Mouse (Mus musculus): ENCODE data around the gene Lbp. TPM values are rescaled to one million over a fixed set of nuclear protein-coding genes. Genes with fewer than 3 reads are reported as not detected.
A peak's percentile ranks its signal among the peaks of the same experiment; 100 is the strongest.

The Lbp gene
- polyA plus RNA-seq, 1 experiment from 2014 or later = 8.2 TPM

DNA sequence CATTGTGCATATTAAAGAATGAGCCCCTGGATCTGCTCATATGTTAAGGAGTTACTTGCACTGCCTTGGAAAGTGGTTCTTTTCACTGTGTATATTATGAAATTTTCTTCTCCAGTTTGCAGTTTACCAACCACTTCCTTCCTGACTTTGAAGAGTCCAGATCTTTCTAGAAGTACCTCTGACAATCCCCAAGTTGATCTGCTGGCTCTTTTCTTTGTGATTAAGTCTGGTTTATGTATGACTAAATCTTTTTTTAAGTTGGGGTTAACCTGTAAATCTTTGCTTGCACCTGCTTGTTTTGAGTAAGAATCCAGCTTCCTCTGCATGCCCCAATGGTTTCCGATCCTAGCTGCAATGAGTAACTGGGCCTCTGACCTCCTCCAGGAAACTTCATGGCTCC, 6.8 kb downstream of the Lbp start:
- Histone ChIP-seq H3K9ac (no peak overlapping the region), H3K36me3 (no peaks in the 10 kb centered on the region), H3K4me3 (replicated peaks) (no peak overlapping the region), H3K27ac (no peak overlapping the region), H3K9me3 (no peaks in the 10 kb centered on the region), H3K4me2 (no peak overlapping the region), H3K4me1 (no peaks in the 10 kb centered on the region), H3K27me3 (replicated peaks) (no peaks in the 10 kb centered on the region)
- ATAC-seq (ENCODE audit: insufficient read depth, low FRiP score, low read depth) = no peak
- 80% methylated on average over 1 of the region's 1 CpGs for WGBS

DNA sequence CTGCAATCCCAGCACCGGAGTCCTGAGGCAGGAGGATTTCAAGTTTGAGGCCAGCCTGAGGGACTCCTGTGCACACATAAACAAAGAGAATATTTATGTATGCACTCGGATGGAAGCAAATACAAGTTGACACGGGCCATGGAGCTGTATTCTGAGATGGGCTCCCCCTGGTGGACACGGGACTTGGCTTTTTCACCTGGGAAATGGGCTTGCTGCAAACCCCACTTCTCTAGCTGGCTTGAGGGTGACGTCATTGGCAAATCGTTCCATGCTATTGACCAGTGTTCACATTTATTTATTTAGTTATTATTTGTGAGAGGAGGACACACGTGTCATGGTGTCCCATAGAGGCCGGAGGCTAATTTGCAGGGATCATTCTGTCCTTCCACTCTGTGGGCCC, 10.1 kb downstream of the Lbp start:
- Histone ChIP-seq H3K4me3 (replicated peaks) (no peak overlapping the region), H3K4me2 (no peak overlapping the region), H3K27me3 (replicated peaks) (no peaks in the 10 kb centered on the region), H3K36me3 (no peaks in the 10 kb centered on the region), H3K4me1 (no peaks in the 10 kb centered on the region), H3K9me3 (no peaks in the 10 kb centered on the region), H3K9ac (no peak overlapping the region), H3K27ac (no peak overlapping the region)
- ATAC-seq (ENCODE audit: insufficient read depth, low FRiP score, low read depth) = no peak
- 72% methylated on average over 8 of the region's 8 CpGs for WGBS

- Histone ChIP-seq H3K4me1 (no peaks in the 10 kb centered on the region), H3K4me2 (no peak overlapping the region), H3K36me3 (no peaks in the 10 kb centered on the region), H3K27me3 (replicated peaks) (no peaks in the 10 kb centered on the region), H3K9me3 (no peaks in the 10 kb centered on the region), H3K9ac (no peak overlapping the region), H3K27ac (no peak overlapping the region), H3K4me3 (replicated peaks) (no peak overlapping the region)
- 20% methylated on average over 5 of the region's 5 CpGs for WGBS
- no peak for ATAC-seq (ENCODE audit: insufficient read depth, low FRiP score, low read depth)
Observed at GRCm38 (mm10) chr2:158317026-158317425, 10.7 kb downstream of the Lbp start.

DNA sequence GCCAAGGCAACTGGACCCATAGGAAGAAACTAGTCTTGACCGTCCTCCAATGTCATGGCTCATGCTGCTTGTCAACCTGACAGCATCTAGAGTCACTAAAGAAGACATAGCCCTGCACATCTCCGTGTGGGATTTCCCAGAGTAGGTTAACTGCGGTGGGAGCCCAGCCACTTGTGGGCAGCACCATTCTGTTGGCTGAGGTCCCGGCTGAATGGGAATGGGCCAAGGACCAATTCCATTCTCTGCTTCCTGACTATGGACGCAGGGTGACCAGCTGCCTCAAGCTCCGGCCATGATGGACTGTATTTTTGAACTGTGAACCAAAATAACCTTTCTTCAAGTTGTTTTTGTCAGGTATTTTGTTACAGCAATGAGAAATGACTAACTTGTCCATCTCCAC, 15.3 kb downstream of the Lbp start:
- H3K27ac ChIP-seq = no peak overlapping the region

GRCm38 (mm10) chr2:158322845-158323244, 16.6 kb downstream of the Lbp start:
- Histone ChIP-seq H3K27me3 (replicated peaks) (no peaks in the 10 kb centered on the region), H3K4me3 (replicated peaks) (no peak overlapping the region), H3K27ac (no peak overlapping the region), H3K4me2 (no peak overlapping the region), H3K4me1 (no peaks in the 10 kb centered on the region), H3K36me3 (no peaks in the 10 kb centered on the region), H3K9me3 (no peaks in the 10 kb centered on the region), H3K9ac (no peak overlapping the region)
- WGBS = 61% methylated on average over 3 of the region's 3 CpGs
- no peak for ATAC-seq (ENCODE audit: insufficient read depth, low FRiP score, low read depth)

More for the DNA sequence above, 15.3 kb downstream of the Lbp start:
- no peak for ATAC-seq (ENCODE audit: insufficient read depth, low FRiP score, low read depth)
- 85% methylated on average over 6 of the region's 6 CpGs for WGBS
- no peak overlapping the region for H3K4me2 ChIP-seq
- H3K4me3 ChIP-seq (replicated peaks) = no peak overlapping the region
- no peaks in the 10 kb centered on the region for H3K9me3 ChIP-seq
- H3K9ac ChIP-seq = no peak overlapping the region
- no peaks in the 10 kb centered on the region for H3K4me1 ChIP-seq
- no peaks in the 10 kb centered on the region for H3K27me3 ChIP-seq (replicated peaks)
- H3K36me3 ChIP-seq = no peaks in the 10 kb centered on the region

DNA sequence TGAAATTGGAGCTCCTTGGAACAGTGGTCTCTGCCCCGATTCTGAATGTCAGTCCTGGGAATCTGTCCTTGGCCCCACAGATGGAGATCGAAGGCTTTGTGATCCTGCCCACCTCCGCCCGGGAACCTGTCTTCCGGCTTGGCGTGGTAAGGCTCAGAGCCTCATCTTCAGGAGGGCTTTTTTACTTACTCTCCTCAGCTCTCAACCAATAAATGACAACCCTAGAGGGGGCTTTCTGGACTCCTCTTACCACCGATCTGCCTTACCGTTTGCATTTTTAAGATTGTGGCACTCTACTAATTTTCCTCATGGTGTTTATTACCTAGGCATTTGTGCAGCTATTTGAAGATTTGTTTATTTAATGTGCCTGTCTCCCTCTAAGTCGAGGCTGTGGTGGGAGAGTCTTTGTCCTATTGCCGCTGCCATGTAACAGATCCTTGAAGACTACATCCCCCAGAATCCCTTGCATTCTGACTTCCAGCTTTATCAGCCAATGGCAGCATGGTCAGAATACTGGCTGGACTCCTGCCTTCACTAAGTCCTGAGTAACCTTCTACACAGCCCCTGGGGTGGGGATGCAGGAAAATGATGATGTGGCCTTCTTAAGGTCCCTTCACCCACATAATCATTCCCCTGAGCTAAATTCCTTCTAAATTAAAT, 18.4 kb downstream of the Lbp start:
- Histone ChIP-seq H3K9ac (no peak overlapping the region), H3K4me2 (no peak overlapping the region), H3K36me3 (no peaks in the 10 kb centered on the region), H3K27ac (no peak overlapping the region), H3K27me3 (replicated peaks) (no peaks in the 10 kb centered on the region), H3K4me1 (no peaks in the 10 kb centered on the region), H3K9me3 (no peaks in the 10 kb centered on the region), H3K4me3 (replicated peaks) (no peak overlapping the region)
- ATAC-seq (ENCODE audit: insufficient read depth, low FRiP score, low read depth) = no peak
- 56% methylated on average over 10 of the region's 10 CpGs for WGBS

DNA sequence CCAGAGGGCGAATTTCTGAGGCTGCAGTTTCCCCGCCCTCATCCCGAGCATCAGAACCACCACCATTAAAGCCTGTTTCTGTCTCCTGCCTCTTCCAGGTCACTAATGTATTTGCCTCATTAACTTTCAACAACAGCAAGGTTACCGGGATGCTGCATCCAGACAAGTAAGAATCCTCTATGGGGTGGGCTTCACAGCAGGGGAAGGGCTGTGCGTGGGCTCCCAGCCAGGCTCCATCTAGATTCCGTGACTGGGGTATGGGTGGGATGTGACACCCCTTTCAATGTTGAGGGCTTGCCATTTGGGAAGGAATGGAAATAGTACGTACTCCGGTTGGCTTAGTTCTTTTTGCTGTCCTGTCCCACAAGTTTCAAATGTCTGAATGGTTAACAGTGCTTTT, 19.3 kb downstream of the Lbp start:
- no peak for ATAC-seq (ENCODE audit: insufficient read depth, low FRiP score, low read depth)
- H3K4me1 ChIP-seq = no peaks in the 10 kb centered on the region
- H3K36me3 ChIP-seq = no peaks in the 10 kb centered on the region
- H3K9ac ChIP-seq = no peak overlapping the region
- 86% methylated on average over 8 of the region's 8 CpGs for WGBS
- H3K4me2 ChIP-seq = no peak overlapping the region
- H3K9me3 ChIP-seq = no peaks in the 10 kb centered on the region
- H3K4me3 ChIP-seq (replicated peaks) = no peak overlapping the region
- H3K27ac ChIP-seq = no peak overlapping the region
- H3K27me3 ChIP-seq (replicated peaks) = no peaks in the 10 kb centered on the region

GRCm38 (mm10) chr2:158334356-158334755, 28.1 kb downstream of the Lbp start:
- Histone ChIP-seq H3K36me3 (no peaks in the 10 kb centered on the region), H3K9ac (no peak overlapping the region), H3K9me3 (no peaks in the 10 kb centered on the region), H3K27me3 (replicated peaks) (no peaks in the 10 kb centered on the region), H3K4me2 (no peak overlapping the region), H3K27ac (no peak overlapping the region), H3K4me1 (no peaks in the 10 kb centered on the region), H3K4me3 (replicated peaks) (no peak overlapping the region)
- 85% methylated on average over 13 of the region's 13 CpGs for WGBS
- no peak for ATAC-seq (ENCODE audit: insufficient read depth, low FRiP score, low read depth)

DNA sequence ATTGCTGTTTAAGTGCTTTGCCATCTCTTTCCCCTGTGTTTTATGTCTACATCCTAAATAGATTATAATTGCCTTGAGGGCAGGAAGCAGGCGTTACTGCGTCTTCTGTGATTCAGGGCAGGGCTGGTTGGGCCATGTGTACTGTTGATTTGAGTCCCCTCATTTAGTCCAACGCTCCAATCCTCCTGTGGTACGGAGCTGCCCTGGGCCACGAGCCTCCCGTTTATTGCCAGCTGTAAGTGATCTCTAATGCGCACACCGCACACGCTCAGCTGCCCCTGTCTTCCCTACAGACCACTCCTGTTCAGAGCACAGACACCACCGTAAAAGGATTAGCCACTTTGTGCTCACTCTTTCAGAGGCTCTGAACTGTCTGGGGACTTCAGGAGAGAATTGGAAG, 31.4 kb downstream of the Lbp start:
- H3K9me3 ChIP-seq = no peaks in the 10 kb centered on the region
- H3K4me2 ChIP-seq = no peak overlapping the region
- no peak for ATAC-seq (ENCODE audit: insufficient read depth, low FRiP score, low read depth)
- no peaks in the 10 kb centered on the region for H3K36me3 ChIP-seq
- WGBS = 62% methylated on average over 10 of the region's 10 CpGs
- no peak overlapping the region for H3K27ac ChIP-seq
- no peaks in the 10 kb centered on the region for H3K4me1 ChIP-seq
- H3K27me3 ChIP-seq (replicated peaks) = no peaks in the 10 kb centered on the region
- H3K9ac ChIP-seq = no peak overlapping the region
- H3K4me3 ChIP-seq (replicated peaks) = no peak overlapping the region

DNA sequence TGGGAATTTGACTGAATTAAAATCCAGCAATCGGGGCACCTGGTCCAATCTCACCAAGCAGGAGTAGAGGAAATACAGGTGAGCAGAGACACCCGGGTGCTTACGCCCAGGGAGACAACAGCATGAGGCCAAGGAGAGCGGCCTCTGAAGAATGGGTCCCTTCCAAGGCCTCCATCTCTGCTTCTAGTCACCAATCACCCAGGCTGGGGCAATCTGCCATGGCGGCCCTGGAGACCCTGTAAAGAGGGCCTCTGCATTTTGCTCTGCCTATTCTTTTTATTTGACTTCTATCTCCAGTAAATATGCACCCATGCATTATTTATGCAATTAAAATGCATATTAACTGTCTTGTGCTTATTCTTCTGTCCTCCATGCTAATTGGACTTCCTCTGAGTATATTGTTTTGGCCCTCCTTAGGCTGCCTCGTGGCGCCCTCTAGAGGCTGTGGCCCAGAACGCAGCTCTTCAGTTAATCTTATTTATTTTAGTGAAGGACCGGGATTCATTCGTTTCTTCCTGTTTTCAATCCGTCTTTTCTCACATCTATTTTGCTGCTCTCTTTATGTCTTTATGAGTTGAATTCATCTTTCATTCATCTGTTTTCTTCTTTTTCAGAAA, 33.8 kb downstream of the Lbp start:
- Histone ChIP-seq H3K4me3 (replicated peaks) (no peak overlapping the region), H3K9ac (no peak overlapping the region), H3K9me3 (no peaks in the 10 kb centered on the region), H3K4me2 (no peak overlapping the region), H3K27me3 (replicated peaks) (no peaks in the 10 kb centered on the region), H3K27ac (no peak overlapping the region), H3K36me3 (no peaks in the 10 kb centered on the region), H3K4me1 (no peaks in the 10 kb centered on the region)
- no peak for ATAC-seq (ENCODE audit: insufficient read depth, low FRiP score, low read depth)
- 39% methylated on average over 11 of the region's 11 CpGs for WGBS

DNA sequence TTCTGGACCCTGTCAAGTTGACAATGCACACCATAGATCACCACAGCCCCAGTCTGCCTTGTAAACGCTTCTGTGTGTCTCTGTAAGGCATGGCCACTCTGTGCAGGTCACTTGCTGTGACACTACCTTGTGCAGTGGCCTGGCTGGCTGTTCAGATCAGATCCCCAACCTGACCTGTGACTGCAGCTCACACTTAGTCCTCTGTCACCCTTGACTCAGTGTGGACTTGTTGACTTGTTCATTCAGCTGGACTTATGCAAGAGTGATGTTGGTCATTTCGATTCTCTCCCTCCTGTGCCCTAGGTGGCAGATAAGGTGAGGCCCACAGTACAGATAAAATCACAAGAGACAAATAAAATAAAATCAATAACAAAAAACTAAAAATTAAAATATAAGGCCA, 35.0 kb downstream of the Lbp start:
- H3K27me3 ChIP-seq (replicated peaks) = no peaks in the 10 kb centered on the region
- H3K4me1 ChIP-seq = no peaks in the 10 kb centered on the region
- no peaks in the 10 kb centered on the region for H3K9me3 ChIP-seq
- no peak for ATAC-seq (ENCODE audit: insufficient read depth, low FRiP score, low read depth)
- no peaks in the 10 kb centered on the region for H3K36me3 ChIP-seq
- no peak overlapping the region for H3K4me3 ChIP-seq (replicated peaks)
- no peak overlapping the region for H3K4me2 ChIP-seq
- H3K9ac ChIP-seq = no peak overlapping the region
- WGBS = 63% methylated on average over 2 of the region's 2 CpGs
- no peak overlapping the region for H3K27ac ChIP-seq

- H3K36me3 ChIP-seq = no peaks in the 10 kb centered on the region
- H3K4me1 ChIP-seq = no peaks in the 10 kb centered on the region
- no peak overlapping the region for H3K9ac ChIP-seq
- ATAC-seq (ENCODE audit: insufficient read depth, low FRiP score, low read depth) = no peak
- WGBS = 77% methylated on average over 5 of the region's 5 CpGs
- no peak overlapping the region for H3K4me3 ChIP-seq (replicated peaks)
- no peaks in the 10 kb centered on the region for H3K27me3 ChIP-seq (replicated peaks)
- H3K4me2 ChIP-seq = no peak overlapping the region
- no peaks in the 10 kb centered on the region for H3K9me3 ChIP-seq
- no peak overlapping the region for H3K27ac ChIP-seq
Observed at GRCm38 (mm10) chr2:158343495-158343894, 37.2 kb downstream of the Lbp start.

DNA sequence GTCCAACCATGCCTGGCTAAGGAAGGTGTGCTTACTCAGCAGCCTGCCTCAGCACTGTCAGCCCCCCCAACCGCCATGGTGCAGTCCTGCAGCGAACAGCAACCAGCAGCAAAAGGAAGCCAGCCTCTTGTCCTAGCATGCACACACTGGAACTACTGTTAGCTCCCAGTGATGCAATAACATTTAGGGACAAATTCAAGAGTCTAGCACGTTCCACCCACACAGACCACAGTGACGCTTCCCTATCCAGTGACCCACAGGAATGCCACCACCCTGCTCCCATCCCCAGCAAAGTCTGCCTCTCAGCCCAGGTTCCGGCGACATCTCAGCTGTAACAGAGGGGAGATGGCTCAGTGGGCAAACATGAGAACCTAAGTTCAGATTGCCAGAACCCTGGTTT, 40.2 kb downstream of the Lbp start:
- H3K4me2 ChIP-seq = no peak overlapping the region
- H3K4me3 ChIP-seq (replicated peaks) = no peak overlapping the region
- 67% methylated on average over 6 of the region's 6 CpGs for WGBS
- no peaks in the 10 kb centered on the region for H3K4me1 ChIP-seq
- H3K9ac ChIP-seq = no peak overlapping the region
- no peak overlapping the region for H3K27ac ChIP-seq
- peak; percentile 22; the same call in 1 of the 2 replicates for ATAC-seq (ENCODE audit: insufficient read depth, low FRiP score, low read depth)
- no peaks in the 10 kb centered on the region for H3K9me3 ChIP-seq
- H3K36me3 ChIP-seq = no peaks in the 10 kb centered on the region
- no peaks in the 10 kb centered on the region for H3K27me3 ChIP-seq (replicated peaks)
